Mouse (Mus musculus) limb, embryonic 11.5 days (tissue): Measurements from ENCODE around the gene Ick. TPM values are rescaled to one million over a fixed set of nuclear protein-coding genes. Genes with fewer than 3 reads are reported as not detected.

Source experiments
- ATAC-seq: fragments of 200-750 bp; cut with Nextera tagmentation; 2 replicates; pipeline ENCODE4 v1.8.0; 2017; ENCODE audit warnings: low read depth; ENCODE audit not compliant: insufficient number of reproducible peaks, low FRiP score, low TSS enrichment
- DNase-seq: peaks from one replicate; pipeline ENCODE4 v3.0.0-alpha.2; 2015; ENCODE audit warnings: low spot score
- H3K27ac ChIP-seq: fragments of 300-500 bp; sonication (generic); replicated peaks from 2 replicates; pipeline ENCODE4 v1.5.1; 2014; ENCODE audit warnings: low read depth, mild to moderate bottlenecking, low read length
- H3K27me3 ChIP-seq: fragments of 300-500 bp; sonication (generic); 2 replicates; pipeline ENCODE4 v1.6.1; 2014; ENCODE audit warnings: mild to moderate bottlenecking, low read length, mixed read lengths; ENCODE audit not compliant: control insufficient read depth, insufficient read depth
- H3K36me3 ChIP-seq: fragments of 300-500 bp; sonication (generic); 2 replicates; pipeline ENCODE4 v1.6.1; 2014; ENCODE audit warnings: mild to moderate bottlenecking, low read length, moderate library complexity, mixed read lengths; ENCODE audit not compliant: control insufficient read depth, insufficient read depth
- H3K4me1 ChIP-seq: fragments of 300-500 bp; sonication (generic); 2 replicates; pipeline ENCODE4 v1.6.1; 2014; ENCODE audit warnings: low read length, mixed read lengths; ENCODE audit not compliant: control insufficient read depth, insufficient read depth
- H3K4me2 ChIP-seq: fragments of 300-500 bp; sonication (generic); 2 replicates; pipeline ENCODE4 v1.6.1; 2014; ENCODE audit warnings: low read depth, mild to moderate bottlenecking, moderate library complexity; ENCODE audit not compliant: severe bottlenecking
- H3K4me3 ChIP-seq: fragments of 300-500 bp; sonication (generic); 2 replicates; pipeline ENCODE4 v1.5.1; 2014; ENCODE audit warnings: low read depth, low read length
- H3K9ac ChIP-seq: fragments of 300-500 bp; sonication (generic); 2 replicates; pipeline ENCODE4 v1.6.1; 2014; ENCODE audit warnings: mild to moderate bottlenecking, low read length
- H3K9me3 ChIP-seq: fragments of 300-500 bp; sonication (generic); 2 replicates; pipeline ENCODE4 v1.6.1; 2016; ENCODE audit warnings: low read length; ENCODE audit not compliant: control insufficient read depth
- WGBS: fragments of 180-500 bp; shearing (Covaris S2); extraction: QIAGEN DNeasy Blood & Tissue Kit; methylation state at CpG from one replicate; pipeline ENCODE4 v1.1.7; 2014; 5-methylcytosine and 5-hydroxymethylcytosine counted together
- polyA plus RNA-seq: library from polyadenylated mRNA; unstranded; fragments of >200 nt; fragmentation: Nextera tagmentation; extraction: Ambion mirVana; gene quantifications from 2 replicates; pipeline ENCODE4 v1.2.1, GENCODE M21; 2014

The Ick gene
- polyA plus RNA-seq, 1 experiment from 2014 or later: 42.7 TPM

DNA sequence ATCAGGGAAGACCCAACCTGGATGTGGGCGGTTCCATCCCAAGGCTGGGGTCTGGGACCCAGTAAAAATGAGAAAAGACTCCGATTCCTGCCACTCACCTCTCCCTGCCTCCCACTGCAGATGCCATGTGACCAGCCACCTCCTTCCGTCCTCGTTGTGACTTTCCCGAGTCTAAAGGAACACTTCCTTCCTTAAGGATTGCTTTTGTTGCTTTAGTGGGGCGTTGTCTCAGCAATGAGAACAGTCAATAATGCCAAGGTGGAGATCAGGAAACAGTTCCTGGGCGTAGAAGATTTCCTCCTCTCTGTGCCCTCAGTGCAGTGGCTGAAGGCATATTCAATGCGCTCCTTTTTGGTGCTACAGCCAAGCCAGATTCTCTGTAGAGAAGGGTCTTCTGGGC lies 12.4 kb downstream of the Ick start:
- ATAC-seq: no peak
- Histone ChIP-seq H3K27me3 (no peaks in the 10 kb centered on the region), H3K4me3 (no peak overlapping the region), H3K4me1 (no peaks in the 10 kb centered on the region), H3K9me3 (no peaks in the 10 kb centered on the region), H3K4me2 (no peak overlapping the region), H3K27ac (no peak overlapping the region), H3K9ac (no peak overlapping the region), H3K36me3 (peaks cover 2% of the 10 kb centered on the region; the same call in 1 of the 2 replicates)
- 90% methylated on average over 8 of the region's 8 CpGs for WGBS
- no peak for DNase-seq

DNA sequence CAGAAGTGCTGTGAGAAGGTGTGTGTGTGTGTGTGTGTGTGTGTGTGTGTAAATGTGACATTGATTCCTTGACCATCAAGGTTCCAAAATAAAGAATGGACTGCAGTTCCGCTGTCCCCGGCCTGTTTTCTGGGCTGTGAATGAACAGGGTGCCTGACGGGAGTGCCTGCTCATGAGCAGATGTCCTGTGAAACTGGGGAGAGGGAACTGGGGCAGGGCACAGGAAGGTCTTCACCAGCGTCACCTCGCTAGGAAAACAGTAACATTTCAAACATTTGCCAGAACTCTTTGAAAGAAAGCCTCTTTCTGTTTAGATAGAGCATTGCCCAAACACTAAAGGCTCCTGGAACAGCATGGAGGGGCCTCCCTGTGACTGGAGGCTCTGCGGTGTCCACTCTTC lies 13.0 kb downstream of the Ick start:
- Histone ChIP-seq H3K4me2 (no peak overlapping the region), H3K4me3 (no peak overlapping the region), H3K27ac (no peak overlapping the region), H3K9ac (no peak overlapping the region), H3K4me1 (no peaks in the 10 kb centered on the region), H3K27me3 (no peaks in the 10 kb centered on the region), H3K36me3 (no peaks in the 10 kb centered on the region), H3K9me3 (no peaks in the 10 kb centered on the region)
- ATAC-seq (no peak), DNase-seq (no peak)
- 91% methylated on average over 6 of the region's 6 CpGs for WGBS

DNA sequence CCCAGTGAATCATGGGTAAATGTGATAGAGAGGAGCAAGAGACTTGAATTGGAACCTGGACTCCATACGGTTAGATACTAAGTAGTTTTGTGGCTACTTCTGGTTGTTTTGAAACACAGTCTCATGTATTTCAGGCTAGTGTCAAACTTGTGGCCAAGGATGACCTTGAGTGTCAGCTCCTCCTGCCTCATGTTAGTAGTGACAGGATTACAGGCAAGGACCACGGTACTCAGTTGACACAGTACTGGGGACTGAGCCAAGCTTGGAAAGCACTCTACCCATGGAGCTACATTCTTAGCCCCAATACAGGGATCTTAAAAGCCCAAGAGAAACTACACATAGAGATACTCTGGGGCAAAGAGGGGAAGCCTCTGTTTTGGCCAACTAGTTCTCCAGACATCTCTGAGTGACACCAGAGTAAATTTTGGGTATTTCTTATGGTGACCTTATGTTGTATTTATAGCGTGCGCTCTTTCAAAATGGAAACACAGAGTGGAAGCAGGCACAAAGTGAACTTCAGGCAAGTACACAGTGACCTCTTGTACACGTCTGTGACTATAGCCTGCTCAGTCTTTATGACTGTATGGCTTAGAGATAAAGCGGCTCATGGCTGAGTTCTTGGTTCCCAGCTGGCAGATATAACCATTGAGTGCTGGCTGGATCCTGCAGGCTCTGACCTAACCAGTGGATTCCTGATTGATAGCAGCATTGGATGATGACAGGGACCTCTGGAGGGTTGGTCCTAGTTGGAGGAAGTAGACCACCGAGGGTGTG lies 14.1 kb downstream of the Ick start:
- Histone ChIP-seq H3K9me3 (no peaks in the 10 kb centered on the region), H3K4me3 (no peak overlapping the region), H3K36me3 (no peaks in the 10 kb centered on the region), H3K27me3 (no peaks in the 10 kb centered on the region), H3K27ac (no peak overlapping the region), H3K4me2 (no peak overlapping the region), H3K4me1 (no peaks in the 10 kb centered on the region), H3K9ac (no peak overlapping the region)
- ATAC-seq (no peak), DNase-seq (no peak)
- 92% methylated on average over 7 of the region's 7 CpGs for WGBS

DNA sequence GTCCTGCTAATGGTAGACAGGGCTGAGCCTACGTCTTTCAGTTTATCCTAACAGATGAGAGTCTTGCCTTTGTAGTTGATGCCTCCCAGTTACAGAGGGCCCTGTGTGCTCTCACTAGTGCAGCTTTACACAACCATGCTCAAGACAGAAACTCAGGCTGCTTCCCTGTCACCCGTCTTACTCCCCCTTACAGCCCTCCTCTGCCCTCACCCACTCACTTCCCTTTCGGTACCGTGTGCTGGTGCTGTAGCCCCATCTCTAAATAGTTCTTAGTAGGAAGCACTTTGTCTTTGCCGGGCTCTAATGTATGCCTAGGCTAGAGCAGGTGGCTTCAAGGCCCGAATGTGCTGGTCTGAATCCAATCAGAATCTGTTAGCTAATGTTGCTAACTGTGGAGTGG lies 15.3 kb downstream of the Ick start:
- ATAC-seq (no peak), DNase-seq (no peak)
- no peak overlapping the region for H3K27ac ChIP-seq
- H3K4me3 ChIP-seq: no peak overlapping the region
- H3K36me3 ChIP-seq: no peaks in the 10 kb centered on the region
- no peak overlapping the region for H3K9ac ChIP-seq
- H3K27me3 ChIP-seq: no peaks in the 10 kb centered on the region
- WGBS: 89% methylated on average over 6 of the region's 6 CpGs
- H3K9me3 ChIP-seq: no peaks in the 10 kb centered on the region
- no peaks in the 10 kb centered on the region for H3K4me1 ChIP-seq
- no peak overlapping the region for H3K4me2 ChIP-seq

DNA sequence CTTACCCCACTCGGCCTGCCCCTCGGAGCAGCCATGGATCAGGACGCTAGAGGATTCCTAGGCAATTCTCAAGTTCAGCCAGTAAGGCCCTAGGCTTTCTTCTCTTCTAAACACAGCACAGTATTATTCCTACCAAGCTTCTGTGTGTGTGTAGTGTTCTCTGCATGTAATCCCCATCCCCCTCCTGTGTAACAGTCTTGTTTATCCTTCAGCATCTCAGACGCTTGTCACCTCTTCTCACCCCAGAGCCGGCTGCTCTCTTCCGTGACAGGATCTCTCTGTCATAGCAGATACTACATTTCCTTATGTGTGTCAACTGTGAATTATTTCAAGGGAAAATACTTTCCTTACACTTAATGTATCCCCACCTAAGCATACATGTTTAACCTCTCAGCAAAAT lies 17.0 kb downstream of the Ick start:
- DNase-seq (no peak), ATAC-seq (no peak)
- Histone ChIP-seq H3K9me3 (no peaks in the 10 kb centered on the region), H3K27me3 (no peaks in the 10 kb centered on the region), H3K9ac (no peak overlapping the region), H3K27ac (no peak overlapping the region), H3K4me3 (no peak overlapping the region), H3K4me1 (no peaks in the 10 kb centered on the region), H3K36me3 (no peaks in the 10 kb centered on the region; the same call in 1 of the 2 replicates), H3K4me2 (no peak overlapping the region)
- 87% methylated on average over 6 of the region's 6 CpGs for WGBS

DNA sequence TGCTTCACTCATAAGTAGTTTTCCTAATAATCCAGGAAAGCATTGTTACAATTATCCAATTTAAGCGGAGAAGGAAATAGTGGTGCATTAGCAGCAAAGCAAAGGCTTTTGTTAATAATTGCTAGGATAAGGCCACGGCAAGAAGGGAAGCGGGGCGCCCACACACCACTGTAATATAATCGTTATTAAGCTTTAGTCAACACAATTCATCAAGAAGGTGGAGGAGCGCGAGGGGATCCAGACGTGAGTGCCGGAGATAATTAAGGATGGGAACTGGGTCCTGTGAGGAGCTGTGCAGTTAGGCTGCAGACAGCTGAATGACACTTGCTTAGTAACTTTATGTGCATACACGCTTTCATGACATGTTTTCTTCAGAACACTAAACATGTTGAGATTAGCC lies 17.7 kb downstream of the Ick start:
- Histone ChIP-seq H3K4me2 (no peak overlapping the region), H3K4me3 (no peak overlapping the region), H3K27me3 (no peaks in the 10 kb centered on the region), H3K9me3 (no peaks in the 10 kb centered on the region), H3K9ac (no peak overlapping the region), H3K4me1 (no peaks in the 10 kb centered on the region), H3K27ac (no peak overlapping the region), H3K36me3 (peaks cover under 1% of the 10 kb centered on the region)
- DNase-seq (no peak), ATAC-seq (no peak)
- 85% methylated on average over 10 of the region's 10 CpGs for WGBS

DNA sequence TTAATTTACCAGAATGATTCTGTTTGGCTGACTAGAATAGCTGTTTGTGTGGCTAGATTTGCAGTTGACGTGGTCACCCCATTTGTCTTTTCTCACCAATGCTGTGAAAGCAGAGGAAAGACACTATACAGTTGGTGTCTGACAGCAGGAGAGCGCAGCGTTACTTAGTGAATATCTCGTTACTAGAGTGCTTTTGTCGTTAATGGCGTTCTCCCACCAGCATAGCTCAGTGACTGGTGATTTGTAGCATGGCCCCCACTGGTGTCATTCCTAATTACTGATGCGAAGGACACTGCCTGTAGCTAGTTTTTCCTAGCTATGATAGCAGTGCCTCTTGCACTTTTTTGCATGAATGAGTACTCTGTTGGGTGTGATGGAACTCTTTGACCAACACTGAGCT lies 26.7 kb downstream of the Ick start:
- Histone ChIP-seq H3K4me1 (no peaks in the 10 kb centered on the region), H3K36me3 (peaks cover 14% of the 10 kb centered on the region), H3K4me3 (no peak overlapping the region), H3K9ac (no peak overlapping the region), H3K4me2 (no peak overlapping the region), H3K9me3 (no peaks in the 10 kb centered on the region), H3K27me3 (no peaks in the 10 kb centered on the region), H3K27ac (no peak overlapping the region)
- 65% methylated on average over 7 of the region's 7 CpGs for WGBS
- DNase-seq (no peak), ATAC-seq (no peak)

DNA sequence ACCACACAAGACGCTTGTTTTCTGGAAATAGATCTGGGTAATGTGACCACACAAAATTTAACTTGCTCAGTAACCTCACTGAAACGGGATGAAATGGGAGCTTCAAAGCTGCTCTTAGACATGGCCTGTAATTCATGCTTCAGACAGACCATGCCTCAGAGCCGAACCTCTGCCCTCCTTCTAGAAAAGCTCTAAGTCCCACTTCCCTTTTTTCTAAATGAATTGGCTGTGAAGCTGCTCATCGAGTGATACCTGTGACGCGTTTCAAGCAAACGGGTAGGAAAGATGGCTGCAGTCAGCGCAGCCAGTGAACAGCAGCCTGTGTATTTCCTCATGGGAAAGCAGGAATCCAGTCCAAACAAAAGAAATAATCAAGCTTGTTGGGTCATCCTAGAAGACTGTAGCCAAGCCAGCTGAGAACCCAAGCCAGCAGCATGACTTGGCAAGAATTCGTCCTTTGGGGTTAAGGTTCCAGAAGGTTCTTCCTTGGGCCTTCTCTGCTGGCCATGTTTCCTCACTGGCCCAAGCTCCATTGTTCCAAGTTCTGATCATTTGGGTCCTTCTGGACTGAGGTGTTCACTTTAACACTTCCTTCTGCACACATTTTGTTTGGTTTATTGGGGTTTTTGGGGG lies 29.2 kb downstream of the Ick start:
- Histone ChIP-seq H3K4me2 (no peak overlapping the region), H3K9me3 (no peaks in the 10 kb centered on the region; the same call in 1 of the 2 replicates), H3K27me3 (no peaks in the 10 kb centered on the region), H3K4me3 (no peak overlapping the region), H3K27ac (no peak overlapping the region), H3K4me1 (no peaks in the 10 kb centered on the region), H3K36me3 (peaks cover 23% of the 10 kb centered on the region), H3K9ac (no peak overlapping the region)
- DNase-seq: no peak
- ATAC-seq: no peak
- WGBS: 90% methylated on average over 9 of the region's 9 CpGs
